Mouse (Mus musculus): ENCODE results near the gene Ncln.

GRCm38 (mm10) chr10:81452947-81453288 is 43.3 kb downstream of the Ncln start:
- TF ChIP-seq GATA1 (IDR thresholded peaks at IDR 0.05; ENCODE audit: borderline replicate concordance, low read length): no peak
- TF ChIP-seq FLI1 (IDR thresholded peaks at IDR 0.05; ENCODE audit: low read length): no peak

Measured in megakaryocyte, embryonic 14.5 days (primary cell).